Mouse (Mus musculus) stomach, embryonic 14.5 days (tissue): Measurements from ENCODE around the gene Lca5. TPM values are rescaled to one million over a fixed set of nuclear protein-coding genes. Genes with fewer than 3 reads are reported as not detected.

Experiments
- ATAC-seq: fragments of 200-750 bp; cut with Nextera tagmentation; 2 replicates; pipeline ENCODE4 v1.8.0; 2017; ENCODE audit warnings: low read depth, moderate TSS enrichment; ENCODE audit not compliant: insufficient number of reproducible peaks, insufficient read depth, low FRiP score
- H3K27ac ChIP-seq: fragments of 300-500 bp; sonication (generic); 2 replicates; pipeline ENCODE4 v1.5.1; 2014; ENCODE audit warnings: mild to moderate bottlenecking, low read length, moderate library complexity, mixed read lengths
- H3K27me3 ChIP-seq: fragments of 300-500 bp; sonication (generic); 2 replicates; pipeline ENCODE4 v1.6.1; 2014; ENCODE audit warnings: low read length, control low read depth, mixed read lengths; ENCODE audit not compliant: control insufficient read depth, insufficient read depth
- H3K36me3 ChIP-seq: fragments of 300-500 bp; sonication (generic); 2 replicates; pipeline ENCODE4 v1.6.1; 2014; ENCODE audit warnings: mild to moderate bottlenecking, control low read depth, low read length, moderate library complexity, mixed read lengths; ENCODE audit not compliant: control insufficient read depth, insufficient read depth
- H3K4me1 ChIP-seq: fragments of 300-500 bp; sonication (generic); 2 replicates; pipeline ENCODE4 v1.6.1; 2014; ENCODE audit warnings: low read length, control low read depth, mixed read lengths; ENCODE audit not compliant: control insufficient read depth, insufficient read depth
- H3K4me2 ChIP-seq: fragments of 300-500 bp; sonication (generic); replicated peaks from 2 replicates; pipeline ENCODE4 v1.6.1; 2014; ENCODE audit warnings: low read depth, low read length, control low read depth
- H3K4me3 ChIP-seq: fragments of 300-500 bp; sonication (generic); 2 replicates; pipeline ENCODE4 v1.5.1; 2014; ENCODE audit warnings: low read depth, low read length, control low read depth
- H3K9ac ChIP-seq: fragments of 300-500 bp; sonication (generic); replicated peaks from 2 replicates; pipeline ENCODE4 v1.6.1; 2014; ENCODE audit warnings: low read depth, mild to moderate bottlenecking, control low read depth, low read length, moderate library complexity, mixed read lengths
- H3K9me3 ChIP-seq: fragments of 300-500 bp; sonication (generic); 2 replicates; pipeline ENCODE4 v1.6.1; 2016; ENCODE audit warnings: low read depth, low read length, control low read depth; ENCODE audit not compliant: control insufficient read depth
- WGBS: fragments of 180-500 bp; shearing (Covaris S2); extraction: QIAGEN DNeasy Blood & Tissue Kit; methylation state at CpG from one replicate; pipeline ENCODE4 v1.1.7; 2014; 5-methylcytosine and 5-hydroxymethylcytosine counted together
- polyA plus RNA-seq: library from polyadenylated mRNA; unstranded; fragments of >200 nt; fragmentation: Nextera tagmentation; extraction: Ambion mirVana; gene quantifications from 2 replicates; pipeline ENCODE4 v1.2.1, GENCODE M21; 2014

The Lca5 gene
- polyA plus RNA-seq = 22.0 and 29.7 TPM in 2 replicates

DNA sequence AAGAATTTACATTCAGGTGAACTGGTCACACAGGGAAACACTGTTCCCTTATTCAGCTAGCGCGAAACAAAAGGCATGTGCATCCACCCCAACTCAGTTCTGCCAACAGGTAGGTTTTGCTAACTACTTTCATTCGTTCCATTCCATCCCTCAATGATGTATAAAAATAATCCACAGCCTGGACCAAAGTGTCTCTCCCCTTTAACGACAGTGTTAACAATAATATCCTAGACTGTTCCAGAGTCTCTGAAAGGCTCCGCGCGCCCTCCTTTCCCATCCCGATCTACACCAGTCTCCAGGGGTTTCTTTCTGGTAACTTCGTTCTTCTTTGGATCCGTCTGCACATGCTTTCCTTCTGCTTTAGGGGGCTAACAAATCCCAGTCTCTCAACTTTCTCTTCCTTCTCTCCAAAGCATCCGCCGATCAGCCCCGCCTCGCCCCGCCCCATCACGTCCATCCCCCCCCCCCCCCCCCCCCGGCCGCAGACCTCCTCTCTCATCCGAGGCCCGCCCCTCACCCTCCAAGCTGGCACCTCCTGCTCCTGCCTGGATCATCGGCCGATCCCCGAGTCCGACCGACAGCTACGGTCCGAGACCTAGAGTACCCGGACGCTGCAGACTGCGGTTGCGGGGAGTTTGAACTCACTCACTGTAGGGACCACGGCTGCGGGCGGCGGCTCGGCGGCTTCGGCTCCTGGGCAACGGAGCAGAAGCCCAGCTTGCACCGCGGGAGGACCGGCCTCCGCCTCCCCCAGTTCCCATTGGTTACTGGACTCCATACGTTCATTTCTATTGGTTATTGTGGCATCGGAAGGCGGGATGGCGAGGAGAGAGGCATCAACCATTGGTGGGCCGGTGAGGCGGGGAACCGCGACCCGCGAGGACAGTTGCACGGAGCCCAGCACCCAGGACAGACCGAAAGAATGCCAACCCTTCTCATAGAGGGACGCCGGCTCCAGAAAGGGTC lies at the start of gene Lca5:
Gene Lca5 (minus strand): TSS at position 736 of the 966 bp plus-strand sequence.
- H3K9ac ChIP-seq = peak within 1 kb of the TSS; percentile 57
- peak within 1 kb of the TSS; percentile 79 for H3K4me2 ChIP-seq
- WGBS = 2% methylated on average over 52 of the region's 57 CpGs
- no peaks in the 10 kb centered on the region; the same call in 1 of the 2 replicates for H3K4me1 ChIP-seq
- peak within 1 kb of the TSS; percentile 77 for H3K27ac ChIP-seq
- ATAC-seq = peak; percentile 99
- peak within 1 kb of the TSS; percentile 51 for H3K4me3 ChIP-seq
- no peaks in the 10 kb centered on the region for H3K36me3 ChIP-seq
- H3K27me3 ChIP-seq = no peaks in the 10 kb centered on the region
- no peaks in the 10 kb centered on the region for H3K9me3 ChIP-seq

DNA sequence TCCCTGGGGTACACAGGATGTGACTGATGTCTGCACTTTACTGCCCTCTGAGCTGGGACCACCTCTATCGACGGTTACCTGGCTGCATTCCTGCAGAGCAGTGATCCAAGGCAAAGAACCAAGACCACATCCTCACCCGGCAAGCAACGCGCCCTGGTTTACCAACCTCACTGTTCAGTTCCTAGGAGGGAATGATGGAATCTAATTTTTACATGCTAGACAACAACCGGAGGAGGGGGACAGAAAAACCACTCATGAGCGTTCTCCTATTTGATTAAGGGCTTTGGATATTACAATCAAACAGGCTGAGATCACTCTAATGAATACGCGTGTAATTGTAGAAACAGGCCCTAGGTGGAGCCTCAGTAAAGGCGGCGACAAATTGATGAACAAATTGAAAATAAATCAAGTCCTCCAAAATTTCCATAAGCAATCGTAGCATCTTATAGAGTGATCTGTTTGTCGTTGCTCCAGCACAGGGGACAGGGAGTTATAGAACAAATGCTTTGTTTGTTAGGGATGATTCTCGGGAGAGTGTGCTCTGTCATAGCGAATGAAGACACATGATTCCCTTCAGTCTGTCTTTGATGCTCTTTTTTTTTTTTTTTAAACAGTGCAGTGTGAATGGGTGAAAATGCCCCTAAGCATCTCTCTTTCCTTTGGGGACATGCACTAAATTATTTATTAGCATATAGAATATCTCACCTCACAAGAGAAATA lies 47.7 kb upstream of the Lca5 start:
- 41% methylated on average over 15 of the region's 15 CpGs for WGBS
- ATAC-seq = no peak
- Histone ChIP-seq H3K27ac (no peak overlapping the region), H3K27me3 (no peaks in the 10 kb centered on the region), H3K4me2 (no peak overlapping the region), H3K9me3 (no peaks in the 10 kb centered on the region), H3K4me1 (no peaks in the 10 kb centered on the region), H3K4me3 (no peak overlapping the region), H3K36me3 (no peaks in the 10 kb centered on the region), H3K9ac (no peak overlapping the region)

DNA sequence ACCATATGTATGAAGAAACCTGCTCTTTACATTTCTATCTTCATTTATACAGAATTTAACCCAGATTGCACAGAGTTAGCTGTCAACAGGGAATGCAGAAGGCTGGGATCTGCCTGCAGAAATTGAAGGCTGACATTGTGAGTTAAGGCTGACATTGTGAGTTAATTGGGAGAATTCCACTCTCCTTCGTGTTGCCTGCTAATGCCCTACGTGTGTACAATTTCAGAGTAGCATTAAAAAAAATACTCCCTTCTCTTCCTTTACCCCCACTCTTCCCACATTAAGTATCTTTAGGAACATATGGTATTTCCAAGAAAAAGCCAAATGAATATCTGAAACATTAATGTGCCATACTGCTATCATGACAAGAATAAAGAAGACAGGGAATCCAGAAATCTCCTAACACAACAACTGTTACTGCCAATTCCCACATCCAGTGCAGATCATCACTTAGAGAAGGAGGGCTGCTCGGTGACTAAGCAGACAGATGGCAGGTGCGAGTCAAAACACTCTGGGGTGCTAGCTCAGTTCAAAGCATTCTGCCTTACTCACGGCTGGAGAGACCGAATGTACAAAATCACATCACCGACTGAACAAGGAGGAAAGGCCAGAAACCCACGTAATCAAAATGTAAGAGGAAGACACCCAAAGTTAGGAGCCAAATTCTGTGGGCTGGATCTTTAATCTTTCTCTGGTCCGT lies 47.0 kb upstream of the Lca5 start:
- Histone ChIP-seq H3K27me3 (no peaks in the 10 kb centered on the region), H3K27ac (no peak overlapping the region), H3K36me3 (no peaks in the 10 kb centered on the region), H3K9ac (no peak overlapping the region), H3K4me2 (no peak overlapping the region), H3K4me3 (no peak overlapping the region), H3K4me1 (no peaks in the 10 kb centered on the region), H3K9me3 (no peaks in the 10 kb centered on the region)
- 51% methylated on average over 9 of the region's 9 CpGs for WGBS
- no peak for ATAC-seq

DNA sequence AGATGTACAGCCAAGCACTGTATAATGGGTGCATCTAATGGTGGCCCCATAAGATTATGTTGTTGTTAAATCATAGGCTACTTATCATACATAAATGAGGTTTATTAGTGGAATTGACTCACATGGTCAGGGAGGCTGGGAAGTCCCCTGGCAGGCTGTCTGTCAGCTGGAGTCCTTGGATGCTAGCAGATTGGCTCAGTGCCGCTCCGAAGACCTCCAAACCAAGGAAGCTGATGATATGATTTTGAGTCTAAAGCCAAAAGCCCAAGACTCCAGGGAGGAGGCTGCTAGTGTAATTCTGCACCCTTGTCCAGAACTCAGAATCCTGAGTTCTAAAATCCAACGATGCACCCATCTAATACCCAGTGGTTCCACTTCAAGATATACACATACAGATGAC lies 45.0 kb upstream of the Lca5 start:
- no peak overlapping the region for H3K4me3 ChIP-seq
- no peak for ATAC-seq
- WGBS = 97% methylated on average over 3 of the region's 3 CpGs
- H3K4me1 ChIP-seq = no peaks in the 10 kb centered on the region
- no peak overlapping the region for H3K27ac ChIP-seq
- no peaks in the 10 kb centered on the region for H3K36me3 ChIP-seq
- H3K9ac ChIP-seq = no peak overlapping the region
- H3K27me3 ChIP-seq = no peaks in the 10 kb centered on the region
- H3K9me3 ChIP-seq = no peaks in the 10 kb centered on the region
- H3K4me2 ChIP-seq = no peak overlapping the region

DNA sequence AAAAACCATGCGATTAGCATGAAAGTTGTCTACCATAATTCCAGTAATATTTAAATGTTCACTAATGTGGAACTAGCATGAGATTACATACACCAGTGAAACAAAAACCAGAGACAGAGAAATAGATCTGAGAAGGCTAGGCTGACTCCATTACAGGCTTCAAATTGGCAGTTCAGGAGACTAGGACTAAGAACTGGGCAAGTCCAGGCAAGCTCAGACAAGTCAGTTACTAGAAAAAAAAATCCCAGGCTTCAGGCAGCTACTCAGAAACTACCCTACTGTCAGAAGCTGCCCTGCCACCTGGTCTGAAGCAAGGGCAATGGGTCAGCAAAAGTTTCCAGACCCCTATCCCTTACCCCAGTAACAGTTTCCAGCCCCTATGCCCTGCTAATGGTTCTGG lies 44.4 kb upstream of the Lca5 start:
- no peak overlapping the region for H3K9ac ChIP-seq

DNA sequence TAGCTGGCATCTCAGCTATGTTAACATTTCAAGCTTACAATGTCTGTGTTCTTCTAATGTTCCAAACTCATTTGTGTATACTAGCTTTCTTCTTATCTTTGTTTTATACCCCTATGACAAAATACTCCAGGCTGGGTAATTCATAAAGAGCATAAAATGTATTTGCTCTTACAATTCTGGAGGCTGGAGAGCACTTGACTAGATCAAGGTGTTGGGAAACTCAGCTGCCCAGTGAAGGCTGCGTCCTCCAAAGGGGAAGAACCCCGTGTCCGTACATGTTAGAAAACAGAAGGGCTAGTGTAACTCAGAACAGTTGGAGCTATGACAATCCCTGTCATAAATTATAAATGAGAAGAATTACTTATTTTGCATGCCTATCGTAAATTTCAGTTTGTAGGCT lies 42.5 kb upstream of the Lca5 start:
- ATAC-seq = no peak
- H3K4me3 ChIP-seq = no peak overlapping the region
- no peak overlapping the region for H3K9ac ChIP-seq
- WGBS = 89% methylated on average over 4 of the region's 4 CpGs
- H3K27ac ChIP-seq = no peak overlapping the region
- H3K4me2 ChIP-seq = no peak overlapping the region
- no peaks in the 10 kb centered on the region for H3K9me3 ChIP-seq
- no peaks in the 10 kb centered on the region for H3K36me3 ChIP-seq
- H3K27me3 ChIP-seq = no peaks in the 10 kb centered on the region
- H3K4me1 ChIP-seq = no peaks in the 10 kb centered on the region

More for the DNA sequence above, 44.4 kb upstream of the Lca5 start:
- 95% methylated on average over 1 of the region's 1 CpGs for WGBS
- Histone ChIP-seq H3K27ac (no peak overlapping the region), H3K4me3 (no peak overlapping the region), H3K4me2 (no peak overlapping the region), H3K27me3 (no peaks in the 10 kb centered on the region), H3K9me3 (no peaks in the 10 kb centered on the region), H3K36me3 (no peaks in the 10 kb centered on the region), H3K4me1 (no peaks in the 10 kb centered on the region)
- no peak for ATAC-seq

DNA sequence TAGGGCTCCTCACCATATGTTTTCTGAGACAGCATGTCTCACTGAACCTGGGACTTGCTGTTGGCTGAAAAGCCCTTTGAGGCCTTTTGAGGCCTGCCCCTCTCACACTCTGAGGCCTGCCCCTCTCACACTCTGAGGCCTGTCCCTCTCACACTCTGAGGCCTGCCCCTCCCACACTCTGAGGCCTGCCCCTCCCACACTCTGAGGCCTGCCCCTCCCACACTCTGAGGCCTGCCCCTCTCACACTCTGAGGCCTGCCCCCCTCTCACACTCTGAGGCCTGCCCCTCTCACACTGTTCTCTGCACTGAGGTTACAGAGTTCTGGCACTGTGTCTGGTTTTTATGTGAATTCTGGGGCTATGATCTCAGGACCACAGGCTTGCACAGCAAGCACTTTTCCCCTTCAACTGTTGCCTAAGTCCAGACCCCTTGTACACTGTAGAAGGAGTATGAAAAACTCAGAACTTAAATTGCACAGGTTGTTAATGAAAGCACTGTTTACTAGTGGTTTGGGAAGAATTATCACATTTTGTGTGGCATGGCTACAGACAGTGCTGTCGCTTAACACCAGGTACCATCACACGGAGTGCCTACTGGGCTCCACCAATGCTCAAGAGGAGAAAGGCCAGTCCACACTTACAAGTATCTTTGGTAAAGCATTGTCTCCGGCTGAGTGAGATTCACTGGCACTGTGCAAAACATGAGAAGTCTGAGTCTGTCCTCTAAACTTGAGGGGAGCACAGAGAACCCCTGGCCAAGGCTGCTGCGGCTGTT lies 41.4 kb upstream of the Lca5 start:
- no peaks in the 10 kb centered on the region for H3K9me3 ChIP-seq
- 80% methylated on average over 4 of the region's 4 CpGs for WGBS
- no peaks in the 10 kb centered on the region for H3K27me3 ChIP-seq
- H3K9ac ChIP-seq = no peak overlapping the region
- H3K4me2 ChIP-seq = no peak overlapping the region
- no peak for ATAC-seq
- no peak overlapping the region for H3K4me3 ChIP-seq
- H3K27ac ChIP-seq = no peak overlapping the region
- no peaks in the 10 kb centered on the region for H3K4me1 ChIP-seq
- no peaks in the 10 kb centered on the region for H3K36me3 ChIP-seq

DNA sequence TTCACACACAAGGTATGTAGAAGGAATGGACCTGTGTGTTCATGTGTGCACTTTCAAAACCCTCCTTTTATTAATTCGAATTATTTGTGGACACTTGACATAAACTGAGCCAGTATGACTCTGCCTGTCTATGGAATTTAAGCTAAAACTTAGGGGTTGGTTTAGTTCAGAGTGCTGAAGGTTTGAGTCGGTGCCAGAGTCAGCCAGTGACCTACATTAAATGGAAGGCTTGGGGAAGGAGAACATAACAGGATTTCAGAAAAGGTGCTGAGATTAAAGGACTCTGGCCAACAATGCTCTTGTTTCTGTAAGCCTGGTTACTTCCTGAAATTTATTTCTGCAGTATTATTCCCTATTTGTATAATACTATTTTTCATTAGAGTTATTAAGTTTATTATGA lies 28.9 kb upstream of the Lca5 start:
- Histone ChIP-seq H3K4me3 (no peak overlapping the region), H3K27ac (no peak overlapping the region), H3K36me3 (no peaks in the 10 kb centered on the region), H3K4me2 (no peak overlapping the region), H3K9me3 (no peaks in the 10 kb centered on the region), H3K9ac (no peak overlapping the region), H3K4me1 (no peaks in the 10 kb centered on the region), H3K27me3 (no peaks in the 10 kb centered on the region)
- WGBS = 64% methylated on average over 2 of the region's 2 CpGs
- ATAC-seq = no peak
